Mouse (Mus musculus) gastrocnemius, postnatal 4 days (tissue): ENCODE measurements at regions not wholly inside any gene's neighbourhood (a gene's known extent, or its start where the extent isn't known, plus 50 kb on each side); places are given as distances from the start of the nearest gene placed in this dataset.
"Not testable (repeated sequence)": the region's sequence is repeated elsewhere in the genome, so short reads cannot be mapped to it uniquely, and the experiment has no call there.

ENCODE experiments used
- DNase-seq, 2 experiments: peaks; one replicate each; pipeline ENCODE4 v3.0.0; 2021 to 2022; ENCODE audit warnings: low spot score in 2 of 2, mixed read lengths in 2 of 2

GRCm38 (mm10) chr12:25493233-25493632 is 396.3 kb upstream of the Id2 start:
- no peak for DNase-seq

- no peak for DNase-seq
Observed at GRCm38 (mm10) chr12:25492483-25493190, 395.7 kb upstream of the Id2 start.

- peak in 1 of 2 experiments; percentile 12 for DNase-seq
Observed at GRCm38 (mm10) chr12:25475180-25475758, 378.3 kb upstream of the Id2 start.

DNA sequence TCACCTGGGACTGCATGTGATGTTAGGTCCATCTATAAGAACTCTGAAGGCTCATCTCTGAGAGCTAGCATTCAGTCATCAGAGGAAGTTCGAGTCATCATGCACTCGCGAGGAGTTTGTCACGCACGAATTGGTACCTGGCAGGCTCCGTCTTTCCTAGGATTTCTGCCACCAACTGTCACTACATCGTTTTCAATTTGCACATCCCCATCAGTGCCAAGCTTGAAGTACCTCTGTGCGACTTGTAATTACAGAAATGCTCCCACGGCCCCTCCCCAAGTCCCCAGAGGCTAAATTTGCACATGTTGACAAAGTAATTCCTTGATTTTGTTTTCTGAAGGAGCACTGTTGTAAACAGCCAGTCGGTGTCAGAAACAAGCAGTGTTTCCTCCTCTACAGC is 372.2 kb upstream of the Id2 start:
- DNase-seq, result no peak

DNA sequence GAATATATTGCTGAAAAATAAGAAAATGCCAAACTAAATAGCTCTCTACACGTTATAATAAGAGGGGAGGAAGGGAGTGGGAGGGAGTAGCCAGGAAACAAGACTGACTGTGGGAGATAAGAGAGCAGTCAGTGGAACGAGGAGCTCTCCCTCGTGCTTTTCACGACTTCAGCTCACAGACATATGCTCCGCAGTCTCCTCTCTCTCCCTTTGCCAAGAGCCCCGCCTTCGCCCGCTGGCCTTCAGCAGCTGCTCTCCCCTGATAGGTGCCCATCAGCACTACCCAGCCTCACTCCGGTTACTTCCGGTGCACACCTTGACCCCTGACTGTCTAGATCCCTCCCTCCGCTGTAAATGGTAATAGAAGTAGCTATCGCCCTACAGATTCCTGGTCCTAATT is 370.8 kb upstream of the Id2 start:
- no peak for DNase-seq

- not testable (repeated sequence) for DNase-seq
Observed at GRCm38 (mm10) chr12:25462690-25463089, 365.8 kb upstream of the Id2 start.

DNA sequence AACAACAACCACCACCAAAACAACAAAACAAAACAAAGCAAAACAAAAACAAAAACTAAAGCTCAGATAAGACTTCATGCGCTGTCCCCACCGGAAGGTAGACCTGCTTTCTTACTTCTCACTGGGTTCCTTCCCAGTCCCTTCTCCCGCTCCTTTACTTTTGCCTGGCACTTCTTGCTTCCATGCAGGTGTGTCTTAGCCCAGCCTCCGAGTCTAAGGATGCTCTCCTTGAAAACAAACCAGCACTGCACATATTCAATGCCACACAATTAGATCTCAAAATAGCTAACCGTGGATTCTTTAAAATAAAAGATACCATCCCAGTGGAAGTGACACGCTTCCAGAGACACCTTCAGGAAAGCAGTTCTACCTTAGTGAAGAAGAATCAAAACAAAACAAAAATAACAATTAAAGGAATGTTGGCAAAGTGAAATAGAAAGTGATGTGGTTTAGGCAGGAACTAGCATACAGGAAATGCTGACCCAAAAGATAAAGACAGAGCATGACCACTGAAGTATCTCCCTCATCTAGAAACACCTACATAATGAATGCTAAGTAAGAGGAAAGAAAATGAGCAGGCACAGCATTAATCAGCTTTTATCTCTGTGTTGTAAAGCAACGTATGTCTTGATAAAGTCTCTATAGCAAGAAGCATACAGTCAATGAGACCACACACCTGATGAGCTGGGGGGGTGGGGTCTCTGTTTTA is 358.5 kb upstream of the Id2 start:
- DNase-seq, result no peak

DNA sequence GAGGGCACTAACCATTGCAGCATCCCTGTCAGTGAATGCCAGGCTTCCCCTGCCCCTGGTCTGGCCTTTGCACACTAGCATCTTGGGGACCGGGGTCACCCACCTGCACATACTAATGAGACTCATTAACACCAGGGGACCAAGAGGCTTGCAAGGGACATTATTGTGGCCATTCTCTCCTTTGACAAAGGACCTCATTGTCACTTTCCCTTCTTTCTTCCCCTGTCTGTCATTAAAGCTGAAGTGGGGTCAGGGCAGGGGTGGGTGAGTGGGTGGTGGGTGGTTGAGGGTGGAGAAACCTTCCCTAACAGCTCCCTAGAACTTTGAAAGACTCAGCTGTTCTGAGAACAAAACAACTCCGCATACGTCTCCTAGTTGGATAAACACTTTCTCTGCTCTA is 356.4 kb upstream of the Id2 start:
- no peak for DNase-seq

GRCm38 (mm10) chr12:25451156-25451555 is 354.2 kb upstream of the Id2 start:
- DNase-seq, result no peak

DNA sequence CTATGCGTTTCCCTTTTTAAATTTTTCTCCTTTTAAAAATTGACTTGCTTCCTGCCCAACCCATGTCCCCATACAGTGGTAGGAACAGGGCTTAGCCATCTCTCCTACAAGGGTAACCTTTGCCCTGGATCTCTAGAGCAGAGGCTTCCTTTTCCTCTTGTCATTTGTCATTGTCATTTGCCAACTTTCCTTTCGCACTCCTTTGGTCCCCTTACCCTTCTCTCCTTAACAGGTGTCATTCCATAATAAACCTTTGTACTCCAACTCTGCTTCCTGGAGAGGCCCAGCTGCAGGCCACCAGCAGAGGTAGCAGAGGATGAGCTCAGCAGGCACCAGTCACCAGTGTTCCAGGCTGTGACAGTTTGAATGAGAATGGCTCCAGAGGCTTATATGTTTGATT is 347.4 kb upstream of the Id2 start:
- no peak for DNase-seq

- no peak for DNase-seq
Observed at GRCm38 (mm10) chr12:25439029-25439551, 342.1 kb upstream of the Id2 start.

DNA sequence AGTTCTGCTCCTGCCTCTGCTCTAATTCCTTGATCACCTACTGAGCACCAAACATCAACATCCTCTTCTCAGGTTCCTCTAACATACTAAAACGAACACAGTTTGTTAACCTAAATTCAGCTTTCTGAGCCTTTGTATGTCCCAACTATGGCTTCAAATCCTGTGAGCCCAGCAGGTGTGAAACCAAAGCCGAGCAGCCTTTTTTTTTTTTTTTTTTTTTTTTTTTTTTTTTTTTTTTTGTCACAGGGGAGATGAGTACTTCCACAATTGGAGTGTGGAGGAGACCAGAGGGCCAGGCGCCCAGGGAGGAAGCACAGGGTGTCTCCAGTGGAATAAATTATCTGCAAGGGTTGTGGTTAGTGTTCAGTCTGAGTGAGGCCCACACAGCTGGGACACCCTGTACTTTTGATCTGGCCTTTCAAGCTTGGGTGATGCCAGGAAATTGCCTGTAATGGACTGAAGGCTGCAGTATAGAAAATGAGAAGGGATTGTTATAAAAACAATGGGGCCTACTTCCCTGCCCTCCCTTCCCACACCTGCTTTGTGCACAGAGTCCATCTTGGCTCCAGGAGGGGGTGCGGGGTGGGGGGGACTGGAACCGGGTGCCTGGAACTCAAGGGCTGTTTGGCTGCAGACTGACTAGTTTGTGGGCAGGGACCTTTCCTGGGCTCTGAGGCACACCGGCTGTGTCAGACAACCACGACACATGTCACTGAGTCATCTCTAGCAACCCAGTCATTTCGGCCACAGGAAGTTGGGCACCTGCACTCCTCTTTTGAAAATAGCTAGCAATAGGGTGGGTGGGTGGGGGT is 341.5 kb upstream of the Id2 start:
- no peak for DNase-seq

- peak in 1 of 2 experiments; percentile 18 for DNase-seq
Observed at GRCm38 (mm10) chr12:25437556-25437955, 340.6 kb upstream of the Id2 start.

DNA sequence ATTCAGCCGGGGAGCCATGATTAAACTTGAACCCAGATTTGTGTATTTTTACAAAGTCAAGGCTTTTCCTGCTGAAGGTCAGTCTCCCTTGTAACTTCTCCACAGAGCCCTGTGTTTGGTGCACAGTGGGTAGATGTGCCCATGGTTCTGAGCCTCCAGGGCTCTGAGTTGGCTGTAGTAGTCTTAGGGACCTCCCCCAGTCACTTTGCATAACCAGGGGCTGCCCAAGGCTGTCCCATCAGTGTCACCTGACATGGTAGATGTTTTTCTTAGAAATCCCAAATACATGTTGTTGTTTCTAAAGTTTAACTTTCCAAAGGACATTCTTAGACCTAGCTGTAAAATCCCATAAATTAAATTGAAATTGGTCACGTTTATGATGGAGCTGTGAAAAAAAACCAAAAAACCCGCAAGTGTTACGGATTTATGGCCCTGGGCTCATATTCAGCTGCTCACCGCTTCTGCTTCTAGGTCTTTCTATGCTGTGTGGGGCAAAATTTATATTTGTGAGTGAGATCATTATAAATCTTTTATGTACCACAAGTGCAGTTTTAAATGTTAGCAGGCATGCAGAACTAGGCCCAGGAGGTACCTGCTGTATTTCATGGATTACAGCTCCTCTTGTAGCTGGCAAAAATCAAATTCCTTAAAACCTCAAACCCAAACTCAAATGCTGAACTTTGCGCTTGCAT is 339.4 kb upstream of the Id2 start:
- no peak for DNase-seq

GRCm38 (mm10) chr12:25432796-25433195 is 335.9 kb upstream of the Id2 start:
- no peak for DNase-seq

DNA sequence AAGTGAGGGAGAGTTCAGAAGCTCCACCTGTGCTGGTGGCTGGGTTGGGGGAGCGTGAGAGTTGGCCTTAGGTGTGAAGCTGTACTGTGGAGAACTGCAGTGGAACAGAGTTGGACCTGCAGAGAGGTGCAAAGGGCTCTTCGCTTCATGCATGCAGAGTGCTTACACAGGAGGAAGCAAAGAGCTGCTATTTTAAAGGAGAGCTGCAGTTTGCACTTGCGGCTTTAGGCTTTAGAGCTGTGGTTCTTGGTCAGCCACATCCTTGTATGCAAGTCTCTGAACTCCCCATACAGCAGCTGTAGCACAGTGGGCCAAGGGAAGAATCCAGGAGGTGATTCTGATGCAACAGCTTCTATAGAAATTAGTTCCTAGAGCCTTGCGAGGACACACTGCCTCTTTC is 334.0 kb upstream of the Id2 start:
- no peak for DNase-seq

DNA sequence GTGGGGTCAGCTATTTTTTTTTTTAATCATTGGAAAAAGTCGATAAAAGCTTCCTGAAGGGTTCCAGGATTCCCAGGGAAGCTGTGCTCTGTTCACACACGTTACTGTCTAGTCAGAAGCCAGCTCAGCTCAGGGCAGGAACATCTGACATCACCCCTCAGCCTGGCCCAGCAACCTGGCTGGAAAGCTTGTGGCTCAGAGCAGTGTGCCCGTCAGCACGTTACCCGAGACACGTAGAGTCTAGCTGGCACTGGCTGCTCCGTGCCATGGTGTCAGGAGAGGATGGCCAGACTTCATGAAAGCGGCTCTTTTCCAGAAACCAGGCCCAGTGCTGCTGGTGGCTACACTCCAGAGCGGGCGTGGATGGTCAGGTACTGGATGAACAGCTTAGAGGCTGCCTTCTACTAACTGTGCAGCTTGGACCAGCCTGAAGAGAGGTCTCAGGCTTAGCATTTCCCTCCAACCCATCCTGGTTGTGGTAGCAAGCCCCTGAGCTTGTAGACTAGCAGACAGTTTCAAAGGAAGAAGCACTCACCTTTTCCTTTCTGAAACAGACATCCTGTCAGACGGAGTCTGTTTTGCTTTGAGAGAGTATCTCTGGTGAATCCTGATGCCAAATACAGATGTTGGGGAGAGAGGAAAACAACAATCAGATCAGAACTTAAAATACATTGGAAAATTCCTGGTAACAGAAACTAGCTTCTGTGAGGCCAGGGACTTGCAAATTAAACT is 331.1 kb upstream of the Id2 start:
- DNase-seq, result peak in 1 of 2 experiments; percentile 15

DNA sequence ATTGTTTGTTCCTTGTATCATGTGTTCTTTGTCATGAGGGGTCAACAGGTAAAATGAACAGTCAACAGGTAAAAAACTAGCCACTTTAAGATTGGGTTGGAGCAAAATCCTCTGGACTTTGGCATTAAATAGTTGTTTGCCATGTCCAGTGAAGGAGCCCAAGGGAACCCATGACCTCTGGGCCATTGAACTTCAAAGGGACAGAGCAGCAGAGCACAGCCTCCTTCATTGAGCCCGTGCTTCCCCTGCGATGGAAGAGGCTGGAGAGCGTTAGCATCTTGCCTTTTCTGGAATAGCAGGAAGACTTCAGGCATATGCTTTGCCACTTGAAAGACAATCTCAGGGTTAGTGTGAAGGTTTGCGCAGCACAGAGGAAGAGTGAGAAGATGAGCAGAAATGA is 320.4 kb upstream of the Id2 start:
- DNase-seq, result no peak

DNA sequence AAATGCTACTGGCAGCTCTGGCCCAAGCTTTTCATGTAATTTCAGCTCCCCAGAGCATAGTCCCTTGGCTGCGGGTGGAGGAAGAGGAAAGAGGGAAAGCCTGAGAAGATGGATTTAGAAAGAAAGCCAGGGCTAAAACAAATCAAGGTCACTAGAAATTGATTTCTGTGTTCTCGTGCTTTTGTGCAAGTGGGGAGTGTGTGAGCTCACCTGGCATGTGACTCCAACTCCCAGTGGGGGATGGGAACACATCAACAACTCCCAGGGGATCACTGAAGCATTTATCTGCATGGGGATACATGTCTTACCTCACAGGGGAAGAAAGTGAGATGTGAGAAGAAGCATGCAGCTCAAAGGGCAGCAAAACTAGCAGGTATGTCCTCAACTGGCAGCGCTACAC is 319.6 kb upstream of the Id2 start:
- no peak for DNase-seq

DNA sequence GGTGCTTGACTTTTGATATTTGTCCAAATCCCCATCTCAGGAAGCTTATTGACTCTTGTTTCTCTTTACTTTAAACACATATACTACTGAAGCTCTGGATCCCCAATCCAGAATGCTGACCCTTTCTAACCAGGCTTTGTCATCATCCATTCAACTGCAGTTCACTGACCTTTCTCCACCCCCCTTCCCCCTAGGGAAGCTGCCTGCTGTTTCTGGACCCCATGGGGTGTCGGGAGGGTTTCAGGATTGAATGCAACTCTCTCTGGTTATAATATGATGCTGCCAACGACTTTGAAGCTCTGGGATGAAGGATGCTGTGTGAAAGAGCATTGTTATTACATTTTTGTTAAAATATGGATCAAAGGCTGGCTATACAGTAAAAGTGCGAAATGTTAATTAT is 318.7 kb upstream of the Id2 start:
- no peak for DNase-seq
